Mouse (Mus musculus) G1E (cell line): ENCODE results near the gene Ms4a5.

Experiments used
- CTCF ChIP-seq: IDR thresholded peaks from 2 replicates; pipeline ENCODE4 v1.5.1; 2012; ENCODE audit warnings: low read depth, low read length, inconsistent platforms, mixed read lengths
- POLR2AphosphoS5 ChIP-seq: IDR thresholded peaks from 2 replicates; pipeline ENCODE4 v1.6.1; 2012; ENCODE audit warnings: low read depth, low read length, inconsistent platforms; ENCODE audit not compliant: insufficient replicate concordance

DNA sequence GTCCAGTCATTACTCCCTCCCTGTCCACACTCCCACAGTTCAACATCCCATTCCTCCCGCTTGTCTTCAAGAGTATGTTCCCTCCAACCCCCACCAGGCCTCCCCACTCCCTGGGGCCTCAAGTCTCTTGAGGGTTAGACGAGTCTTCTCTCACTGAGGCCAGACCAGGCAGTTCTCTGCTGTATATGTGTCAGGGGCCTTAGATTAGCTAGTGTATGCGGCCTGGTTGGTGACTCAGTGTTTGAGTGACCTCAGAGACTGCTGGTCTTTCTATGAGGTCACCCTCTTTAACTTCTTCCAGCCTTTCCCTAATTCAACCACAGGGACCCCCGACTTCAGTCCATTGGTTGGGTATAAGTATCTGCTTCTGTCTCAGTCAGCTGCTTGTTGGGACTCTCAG is 16.7 kb downstream of the Ms4a5 start:
- no peak for TF ChIP-seq CTCF
- no peak for TF ChIP-seq POLR2AphosphoS5
